Comparison of ENCODE assay signal across 16 mouse cellular contexts in genomic region chr4:80475736-80476478, GRCm38 (mm10).
"Had no signal": no experiment of that assay in that cellular context is flagged by ENCODE, and none has a peak within 500 bp of the region (broad histone marks: within the 10 kb centered on the region; RNA-seq: fewer than 3 reads in every experiment).

No protein-coding gene starts in this region.

- ATAC-seq: liver, embryonic 12.5 days had no signal

- H3K4me1 ChIP-seq: kidney, embryonic 15.5 days; limb, embryonic 15.5 days; liver, embryonic 12.5 days; neural tube, embryonic 15.5 days; stomach, embryonic 15.5 days had no signal

- H3K9ac ChIP-seq: kidney, embryonic 15.5 days; limb, embryonic 15.5 days; liver, embryonic 12.5 days; lung, embryonic 14.5 days; neural tube, embryonic 15.5 days; stomach, embryonic 15.5 days had no signal

- H3K27me3 ChIP-seq: kidney, embryonic 15.5 days; limb, embryonic 15.5 days; liver, embryonic 12.5 days; neural tube, embryonic 15.5 days; stomach, embryonic 15.5 days had no signal

- H3K4me2 ChIP-seq: kidney, embryonic 15.5 days; limb, embryonic 15.5 days; liver, embryonic 12.5 days; lung, embryonic 14.5 days; midbrain, embryonic 11.5 days; neural tube, embryonic 15.5 days; stomach, embryonic 15.5 days had no signal

- H3K9me3 ChIP-seq: kidney, embryonic 15.5 days; limb, embryonic 15.5 days; liver, embryonic 12.5 days; neural tube, embryonic 15.5 days; stomach, embryonic 15.5 days had no signal

- H3K4me3 ChIP-seq: kidney, embryonic 15.5 days; limb, embryonic 15.5 days; liver, embryonic 12.5 days; myocyte; neural tube, embryonic 15.5 days; stomach, embryonic 15.5 days had no signal

- H3K36me3 ChIP-seq: kidney, embryonic 15.5 days; limb, embryonic 15.5 days; liver, embryonic 12.5 days; neural tube, embryonic 15.5 days; stomach, embryonic 15.5 days had no signal

- H3K27ac ChIP-seq: kidney, embryonic 15.5 days; limb, embryonic 15.5 days; liver, embryonic 12.5 days; neural tube, embryonic 15.5 days; stomach, embryonic 15.5 days had no signal

- DNase-seq: kidney, adult 2 months; kidney, postnatal 14 days; layer of hippocampus, postnatal 36 days; lung, embryonic 14.5 days; lung, postnatal 10 days; lung, postnatal 4 days; right cerebral cortex, postnatal 4 days; thymus, adult 2 months; thymus, postnatal 25 days had no signal
